Mouse (Mus musculus): ENCODE measurements at regions not wholly inside any gene's neighbourhood (a gene's known extent, or its start where the extent isn't known, plus 50 kb on each side); places are given as distances from the start of the nearest gene placed in this dataset.

GRCm38 (mm10) chr7:95313667-95314066, 857.4 kb upstream of the Tenm4 start:
- Histone ChIP-seq H3K9ac (replicated peaks; ENCODE audit: low read depth, low read length) (no peak overlapping the region), H3K4me2 (ENCODE audit: low read depth, low read length) (no peak overlapping the region), H3K27ac (ENCODE audit: low read depth) (no peak overlapping the region), H3K4me3 (ENCODE audit: low read depth, low read length) (no peak overlapping the region), H3K4me1 (ENCODE audit: control insufficient read depth, insufficient read depth) (no peaks in the 10 kb centered on the region), H3K36me3 (replicated peaks; ENCODE audit: control insufficient read depth, insufficient read depth, low read length) (no peaks in the 10 kb centered on the region), H3K9me3 (replicated peaks; ENCODE audit: control insufficient read depth, low read length) (no peaks in the 10 kb centered on the region), H3K27me3 (ENCODE audit: control insufficient read depth, insufficient read depth, low read length) (no peaks in the 10 kb centered on the region)
- no peak for TF ChIP-seq CTCF (IDR thresholded peaks at IDR 0.05; ENCODE audit: low read depth)
- no peak for TF ChIP-seq EP300 (IDR thresholded peaks at IDR 0.05; ENCODE audit: low read depth)
- ATAC-seq (ENCODE audit: insufficient read depth, low read depth) (no peak), DNase-seq (ENCODE audit: low spot score) (no peak)
- 48% methylated on average over 1 of the region's 1 CpGs for WGBS

- H3K9me3 ChIP-seq (replicated peaks; ENCODE audit: control insufficient read depth, low read length), result no peaks in the 10 kb centered on the region
- ATAC-seq (ENCODE audit: insufficient read depth, low read depth) (no peak), DNase-seq (ENCODE audit: low spot score) (no peak)
- H3K27me3 ChIP-seq (ENCODE audit: control insufficient read depth, insufficient read depth, low read length), result no peaks in the 10 kb centered on the region
- H3K27ac ChIP-seq (ENCODE audit: low read depth), result no peak overlapping the region
- no peaks in the 10 kb centered on the region for H3K36me3 ChIP-seq (replicated peaks; ENCODE audit: control insufficient read depth, insufficient read depth, low read length)
- no peak overlapping the region for H3K4me3 ChIP-seq (ENCODE audit: low read depth, low read length)
- H3K4me2 ChIP-seq (ENCODE audit: low read depth, low read length), result no peak overlapping the region
- 46% methylated on average over 3 of the region's 3 CpGs for WGBS
- H3K9ac ChIP-seq (replicated peaks; ENCODE audit: low read depth, low read length), result no peak overlapping the region
- TF ChIP-seq EP300 (IDR thresholded peaks at IDR 0.05; ENCODE audit: low read depth) (no peak), CTCF (IDR thresholded peaks at IDR 0.05; ENCODE audit: low read depth) (no peak)
- no peaks in the 10 kb centered on the region for H3K4me1 ChIP-seq (ENCODE audit: control insufficient read depth, insufficient read depth)
Measured at GRCm38 (mm10) chr7:95323084-95323483, 848.0 kb upstream of the Tenm4 start.

GRCm38 (mm10) chr7:95324939-95325338, 846.1 kb upstream of the Tenm4 start:
- H3K4me3 ChIP-seq (ENCODE audit: low read depth, low read length), result no peak overlapping the region
- no peaks in the 10 kb centered on the region for H3K27me3 ChIP-seq (ENCODE audit: control insufficient read depth, insufficient read depth, low read length)
- no peak overlapping the region for H3K4me2 ChIP-seq (ENCODE audit: low read depth, low read length)
- WGBS, result 85% methylated on average over 3 of the region's 3 CpGs
- H3K9me3 ChIP-seq (replicated peaks; ENCODE audit: control insufficient read depth, low read length), result no peaks in the 10 kb centered on the region
- no peaks in the 10 kb centered on the region for H3K36me3 ChIP-seq (replicated peaks; ENCODE audit: control insufficient read depth, insufficient read depth, low read length)
- TF ChIP-seq CTCF (IDR thresholded peaks at IDR 0.05; ENCODE audit: low read depth) (no peak), EP300 (IDR thresholded peaks at IDR 0.05; ENCODE audit: low read depth) (no peak)
- ATAC-seq (ENCODE audit: insufficient read depth, low read depth) (no peak), DNase-seq (ENCODE audit: low spot score) (no peak)
- H3K9ac ChIP-seq (replicated peaks; ENCODE audit: low read depth, low read length), result no peak overlapping the region
- H3K4me1 ChIP-seq (ENCODE audit: control insufficient read depth, insufficient read depth), result no peaks in the 10 kb centered on the region
- H3K27ac ChIP-seq (ENCODE audit: low read depth), result no peak overlapping the region

GRCm38 (mm10) chr7:95332037-95332436, 839.0 kb upstream of the Tenm4 start:
- Histone ChIP-seq H3K4me3 (ENCODE audit: low read depth, low read length) (no peak overlapping the region), H3K27me3 (ENCODE audit: control insufficient read depth, insufficient read depth, low read length) (no peaks in the 10 kb centered on the region), H3K9ac (replicated peaks; ENCODE audit: low read depth, low read length) (no peak overlapping the region), H3K36me3 (replicated peaks; ENCODE audit: control insufficient read depth, insufficient read depth, low read length) (no peaks in the 10 kb centered on the region), H3K4me2 (ENCODE audit: low read depth, low read length) (no peak overlapping the region), H3K4me1 (ENCODE audit: control insufficient read depth, insufficient read depth) (no peaks in the 10 kb centered on the region), H3K9me3 (replicated peaks; ENCODE audit: control insufficient read depth, low read length) (no peaks in the 10 kb centered on the region), H3K27ac (ENCODE audit: low read depth) (no peak overlapping the region)
- 27% methylated on average over 4 of the region's 4 CpGs for WGBS
- TF ChIP-seq CTCF (IDR thresholded peaks at IDR 0.05; ENCODE audit: low read depth) (peak; percentile 23; the same call in 1 of the 2 replicates), EP300 (IDR thresholded peaks at IDR 0.05; ENCODE audit: low read depth) (no peak)
- DNase-seq (ENCODE audit: low spot score) (no peak), ATAC-seq (ENCODE audit: insufficient read depth, low read depth) (no peak)

GRCm38 (mm10) chr7:95350185-95350803, 820.8 kb upstream of the Tenm4 start:
- no peaks in the 10 kb centered on the region for H3K27me3 ChIP-seq (ENCODE audit: control insufficient read depth, insufficient read depth, low read length)
- no peaks in the 10 kb centered on the region for H3K9me3 ChIP-seq (replicated peaks; ENCODE audit: control insufficient read depth, low read length)
- no peak overlapping the region for H3K27ac ChIP-seq (ENCODE audit: low read depth)
- no peak for ATAC-seq (ENCODE audit: insufficient read depth, low read depth)
- H3K4me3 ChIP-seq (ENCODE audit: low read depth, low read length), result no peak overlapping the region
- WGBS, result 72% methylated on average over 7 of the region's 7 CpGs
- H3K4me1 ChIP-seq (ENCODE audit: control insufficient read depth, insufficient read depth), result no peaks in the 10 kb centered on the region
- no peaks in the 10 kb centered on the region for H3K36me3 ChIP-seq (replicated peaks; ENCODE audit: control insufficient read depth, insufficient read depth, low read length)
- no peak overlapping the region for H3K9ac ChIP-seq (replicated peaks; ENCODE audit: low read depth, low read length)
- DNase-seq (ENCODE audit: low spot score), result no peak
- H3K4me2 ChIP-seq (ENCODE audit: low read depth, low read length), result no peak overlapping the region
- TF ChIP-seq CTCF (IDR thresholded peaks at IDR 0.05; ENCODE audit: low read depth), result no peak
- no peak for TF ChIP-seq EP300 (IDR thresholded peaks at IDR 0.05; ENCODE audit: low read depth)

- Histone ChIP-seq H3K9me3 (replicated peaks; ENCODE audit: control insufficient read depth, low read length) (no peaks in the 10 kb centered on the region), H3K27ac (ENCODE audit: low read depth) (no peak overlapping the region), H3K27me3 (ENCODE audit: control insufficient read depth, insufficient read depth, low read length) (no peaks in the 10 kb centered on the region), H3K4me3 (ENCODE audit: low read depth, low read length) (no peak overlapping the region), H3K4me2 (ENCODE audit: low read depth, low read length) (no peak overlapping the region), H3K36me3 (replicated peaks; ENCODE audit: control insufficient read depth, insufficient read depth, low read length) (no peaks in the 10 kb centered on the region), H3K9ac (replicated peaks; ENCODE audit: low read depth, low read length) (no peak overlapping the region), H3K4me1 (ENCODE audit: control insufficient read depth, insufficient read depth) (no peaks in the 10 kb centered on the region)
- TF ChIP-seq EP300 (IDR thresholded peaks at IDR 0.05; ENCODE audit: low read depth) (no peak), CTCF (IDR thresholded peaks at IDR 0.05; ENCODE audit: low read depth) (no peak)
- no peak for DNase-seq (ENCODE audit: low spot score)
- no peak for ATAC-seq (ENCODE audit: insufficient read depth, low read depth)
Measured at GRCm38 (mm10) chr7:95350804-95351199, 820.2 kb upstream of the Tenm4 start.
